Mouse (Mus musculus) hindbrain, embryonic 10.5 days (tissue): ENCODE results near the gene Fam71e2. TPM values are rescaled to one million over a fixed set of nuclear protein-coding genes. Genes with fewer than 3 reads are reported as not detected.
"Not testable (repeated sequence)": the region's sequence is repeated elsewhere in the genome, so short reads cannot be mapped to it uniquely, and the experiment has no call there.

ENCODE experiments used
- DNase-seq: peaks from one replicate; pipeline ENCODE4 v3.0.0-alpha.2; 2017; ENCODE audit warnings: low spot score
- H3K27ac ChIP-seq: fragments of 300-500 bp; sonication (generic); 2 replicates; pipeline ENCODE4 v1.5.1; 2016; ENCODE audit warnings: mild to moderate bottlenecking, moderate library complexity
- H3K27me3 ChIP-seq: fragments of 300-500 bp; sonication (generic); 2 replicates; pipeline ENCODE4 v1.6.1; 2016; ENCODE audit warnings: mild to moderate bottlenecking; ENCODE audit not compliant: poor library complexity, insufficient read depth, severe bottlenecking
- H3K36me3 ChIP-seq: fragments of 300-500 bp; sonication (generic); 2 replicates; pipeline ENCODE4 v1.6.1; 2016; ENCODE audit warnings: mild to moderate bottlenecking, moderate library complexity
- H3K4me1 ChIP-seq: fragments of 300-500 bp; sonication (generic); replicated peaks from 2 replicates; pipeline ENCODE4 v1.6.1; 2016; ENCODE audit warnings: mild to moderate bottlenecking
- H3K4me3 ChIP-seq: fragments of 300-500 bp; sonication (generic); 2 replicates; pipeline ENCODE4 v1.5.1; 2016; ENCODE audit warnings: mild to moderate bottlenecking, moderate library complexity
- H3K9me3 ChIP-seq: fragments of 300-500 bp; sonication (generic); 2 replicates; pipeline ENCODE4 v1.6.1; 2016; ENCODE audit warnings: mild to moderate bottlenecking, moderate library complexity
- WGBS: fragments of 180-500 bp; shearing (Covaris S2); methylation state at CpG from one replicate; pipeline ENCODE4 v1.1.7; 2016; 5-methylcytosine and 5-hydroxymethylcytosine counted together
- polyA plus RNA-seq: library from polyadenylated mRNA; unstranded; fragments of >200 nt; fragmentation: Nextera tagmentation; extraction: Ambion mirVana; gene quantifications from 2 replicates; pipeline ENCODE4 v1.2.1, GENCODE M21; 2016

The Fam71e2 gene
- polyA plus RNA-seq = not detected in 2 replicates

- 72% methylated on average over 5 of the region's 5 CpGs for WGBS
- no peak within 1 kb of the TSS for H3K27ac ChIP-seq
- H3K4me3 ChIP-seq = 0 out of 2 replicates have a peak within 1 kb of the TSS, but pooled peaks have one; percentile 7
- DNase-seq = no peak
- H3K36me3 ChIP-seq = no peaks in the 10 kb centered on the region
- no peaks in the 10 kb centered on the region; the same call in 1 of the 2 replicates for H3K4me1 ChIP-seq
- H3K27me3 ChIP-seq = peaks cover 23% of the 10 kb centered on the region
- H3K9me3 ChIP-seq = no peaks in the 10 kb centered on the region
Measured at GRCm38 (mm10) chr7:4771202-4771601, at the start of gene Fam71e2. Fam71e2 (minus strand) TSS chr7:4771302.

- no peak overlapping the region for H3K27ac ChIP-seq
- no peak overlapping the region for H3K4me3 ChIP-seq
- H3K36me3 ChIP-seq = 0 out of 2 replicates have a peak, but pooled peaks cover under 1% of the 10 kb centered on the region
- no peaks in the 10 kb centered on the region for H3K27me3 ChIP-seq
- DNase-seq = no peak
- no peaks in the 10 kb centered on the region for H3K9me3 ChIP-seq
- H3K4me1 ChIP-seq = peaks cover 6% of the 10 kb centered on the region
Measured at GRCm38 (mm10) chr7:4816559-4816958, 45.5 kb upstream of the Fam71e2 start.

- Histone ChIP-seq H3K4me3 (peak overlapping the region; percentile 99), H3K4me1 (peaks cover 35% of the 10 kb centered on the region), H3K36me3 (peaks cover 33% of the 10 kb centered on the region), H3K27me3 (no peaks in the 10 kb centered on the region), H3K9me3 (no peaks in the 10 kb centered on the region), H3K27ac (peak overlapping the region; percentile 99)
- 26% methylated on average over 8 of the region's 8 CpGs for WGBS
- no peak for DNase-seq
Measured at GRCm38 (mm10) chr7:4813105-4813791, 42.1 kb upstream of the Fam71e2 start.

GRCm38 (mm10) chr7:4812303-4813104 is 41.4 kb upstream of the Fam71e2 start, which contains the start of gene Ube2s:
Ube2s (minus strand) TSS chr7:4812590.
- Histone ChIP-seq H3K27me3 (no peaks in the 10 kb centered on the region), H3K36me3 (peaks cover 38% of the 10 kb centered on the region), H3K4me1 (peaks cover 35% of the 10 kb centered on the region), H3K27ac (peak within 1 kb of the TSS; percentile 99), H3K4me3 (peak within 1 kb of the TSS; percentile 99), H3K9me3 (no peaks in the 10 kb centered on the region)
- DNase-seq = peak; percentile 98
- under 1% methylated on average over 62 of the region's 62 CpGs for WGBS

- Histone ChIP-seq H3K9me3 (no peaks in the 10 kb centered on the region), H3K27me3 (no peaks in the 10 kb centered on the region), H3K4me1 (peaks cover 35% of the 10 kb centered on the region), H3K36me3 (peaks cover 44% of the 10 kb centered on the region), H3K27ac (peak overlapping the region; percentile 99), H3K4me3 (peak overlapping the region; percentile 99)
- under 1% methylated on average over 36 of the region's 36 CpGs for WGBS
- DNase-seq = peak; percentile 52
Measured at GRCm38 (mm10) chr7:4811842-4812302, 40.8 kb upstream of the Fam71e2 start.

GRCm38 (mm10) chr7:4811131-4811530 is 40.0 kb upstream of the Fam71e2 start:
- Histone ChIP-seq H3K27ac (peak overlapping the region; percentile 99), H3K4me3 (peak overlapping the region; percentile 99), H3K36me3 (peaks cover 52% of the 10 kb centered on the region), H3K4me1 (peaks cover 35% of the 10 kb centered on the region)
- H3K27me3 ChIP-seq, DNase-seq, H3K9me3 ChIP-seq: not testable (repeated sequence)
- WGBS = 46% methylated on average over 10 of the region's 10 CpGs

- DNase-seq = no peak
- WGBS = 93% methylated on average over 7 of the region's 7 CpGs
- Histone ChIP-seq H3K36me3 (peaks cover 76% of the 10 kb centered on the region), H3K27me3 (no peaks in the 10 kb centered on the region), H3K4me1 (peaks cover 29% of the 10 kb centered on the region), H3K4me3 (no peak overlapping the region), H3K27ac (no peak overlapping the region), H3K9me3 (no peaks in the 10 kb centered on the region)
Measured at GRCm38 (mm10) chr7:4806716-4807115, 35.6 kb upstream of the Fam71e2 start.

- Histone ChIP-seq H3K4me3 (no peak overlapping the region), H3K9me3 (no peaks in the 10 kb centered on the region), H3K4me1 (no peaks in the 10 kb centered on the region), H3K27me3 (no peaks in the 10 kb centered on the region), H3K36me3 (peaks cover 55% of the 10 kb centered on the region), H3K27ac (no peak overlapping the region)
- DNase-seq = no peak
Measured at GRCm38 (mm10) chr7:4802247-4802646, 31.1 kb upstream of the Fam71e2 start.

GRCm38 (mm10) chr7:4795767-4796433 is 24.8 kb upstream of the Fam71e2 start:
- Histone ChIP-seq H3K27ac (no peak overlapping the region), H3K4me3 (no peak overlapping the region), H3K36me3 (peaks cover 56% of the 10 kb centered on the region), H3K9me3 (no peaks in the 10 kb centered on the region), H3K27me3 (peaks cover under 1% of the 10 kb centered on the region; the same call in 1 of the 2 replicates), H3K4me1 (peaks cover 13% of the 10 kb centered on the region)
- 75% methylated on average over 7 of the region's 7 CpGs for WGBS
- no peak for DNase-seq

- Histone ChIP-seq H3K4me1 (peaks cover 13% of the 10 kb centered on the region), H3K9me3 (no peaks in the 10 kb centered on the region), H3K27me3 (peaks cover 11% of the 10 kb centered on the region), H3K4me3 (peak overlapping the region; percentile 96), H3K36me3 (peaks cover 56% of the 10 kb centered on the region), H3K27ac (no peak overlapping the region)
- 91% methylated on average over 3 of the region's 3 CpGs for WGBS
- DNase-seq = no peak
Measured at GRCm38 (mm10) chr7:4794631-4795168, 23.6 kb upstream of the Fam71e2 start.

GRCm38 (mm10) chr7:4793674-4794073 is 22.6 kb upstream of the Fam71e2 start:
- Histone ChIP-seq H3K4me1 (peaks cover 23% of the 10 kb centered on the region), H3K27ac (peak overlapping the region; percentile 97), H3K4me3 (peak overlapping the region; percentile 96), H3K27me3 (peaks cover 20% of the 10 kb centered on the region), H3K9me3 (no peaks in the 10 kb centered on the region), H3K36me3 (peaks cover 51% of the 10 kb centered on the region)
- 45% methylated on average over 4 of the region's 4 CpGs for WGBS
- DNase-seq = no peak

- Histone ChIP-seq H3K27ac (peak overlapping the region; percentile 97), H3K36me3 (peaks cover 47% of the 10 kb centered on the region), H3K4me3 (peak overlapping the region; percentile 96), H3K27me3 (peaks cover 25% of the 10 kb centered on the region), H3K4me1 (peaks cover 27% of the 10 kb centered on the region)
- H3K9me3 ChIP-seq, DNase-seq: not testable (repeated sequence)
- WGBS = 2% methylated on average over 31 of the region's 31 CpGs
Measured at GRCm38 (mm10) chr7:4793248-4793647, 22.1 kb upstream of the Fam71e2 start.
